Mouse (Mus musculus) adrenal gland, adult 18-20 months (tissue): Measurements from ENCODE around the gene Gm30083. TPM values are rescaled to one million over a fixed set of nuclear protein-coding genes. Genes with fewer than 3 reads are reported as not detected.

Experiments
- DNase-seq, 2 experiments: peaks; one replicate each; pipeline ENCODE4 v3.0.0; 2021 to 2022; ENCODE audit warnings: low spot score in 2 of 2
- long read RNA-seq, 2 experiments: library from polyadenylated mRNA; stranded (forward); transcript quantifications; one replicate each; pipeline ENCODE4 v2.0.0; 2021
- total RNA-seq, 2 experiments: library from RNA; stranded (reverse); gene quantifications; 1 replicate in 1 of 2; 2 replicates in 1 of 2; pipeline ENCODE4 v1.2.3; 2021

Gene Gm30083
- total RNA-seq: not detected
- long read RNA-seq, experiment 1: 0 reads
- long read RNA-seq, experiment 2: 0 reads

GRCm38 (mm10) chr14:34015063-34015462, at the start of gene Gm30083:
Gene Gm30083 (minus strand): TSS chr14:34015182.
- no peak for DNase-seq

- no peak for DNase-seq
Observed at GRCm38 (mm10) chr14:34052516-34052915, 37.5 kb upstream of the Gm30083 start, which contains the start of gene Antxrl. Gene Antxrl (plus strand): TSS chr14:34052707.

- DNase-seq: no peak
Observed at GRCm38 (mm10) chr14:34050101-34050779, 35.3 kb upstream of the Gm30083 start.

GRCm38 (mm10) chr14:34043341-34043740, 28.4 kb upstream of the Gm30083 start:
- DNase-seq: no peak

GRCm38 (mm10) chr14:34041241-34041640, 26.3 kb upstream of the Gm30083 start:
- DNase-seq: no peak

- peak in 1 of 2 experiments; percentile 6 for DNase-seq
Observed at GRCm38 (mm10) chr14:34033841-34034610, 19.0 kb upstream of the Gm30083 start.

GRCm38 (mm10) chr14:34026710-34027109, 11.7 kb upstream of the Gm30083 start:
- no peak for DNase-seq

- no peak for DNase-seq
Observed at GRCm38 (mm10) chr14:34016938-34017337, 2.0 kb upstream of the Gm30083 start.

GRCm38 (mm10) chr14:34016381-34016780, 1.4 kb upstream of the Gm30083 start, which contains the start of gene Gm5460:
Gene Gm5460 (plus strand): TSS chr14:34016758.
- no peak for DNase-seq

GRCm38 (mm10) chr14:34002358-34002757, 12.6 kb downstream of the Gm30083 start:
- no peak for DNase-seq

GRCm38 (mm10) chr14:34001445-34001844, 13.5 kb downstream of the Gm30083 start:
- DNase-seq: no peak

GRCm38 (mm10) chr14:34000076-34000475, 14.9 kb downstream of the Gm30083 start:
- no peak for DNase-seq

GRCm38 (mm10) chr14:33997427-33997826, 17.6 kb downstream of the Gm30083 start:
- DNase-seq: no peak

- DNase-seq: peak in 1 of 2 experiments; percentile 8
Observed at GRCm38 (mm10) chr14:33993521-33994289, 21.3 kb downstream of the Gm30083 start.

- DNase-seq: peak in 1 of 2 experiments; percentile 5
Observed at GRCm38 (mm10) chr14:33993051-33993450, 21.9 kb downstream of the Gm30083 start.

- DNase-seq: peak in 1 of 2 experiments; percentile 11
Observed at GRCm38 (mm10) chr14:33991971-33992370, 23.0 kb downstream of the Gm30083 start.

- DNase-seq: no peak
Observed at GRCm38 (mm10) chr14:33989201-33989600, 25.8 kb downstream of the Gm30083 start.

- no peak for DNase-seq
Observed at GRCm38 (mm10) chr14:33978604-33979059, 36.4 kb downstream of the Gm30083 start, which contains the start of gene Zfp488. Gene Zfp488 (minus strand): TSS chr14:33978764.

GRCm38 (mm10) chr14:33977748-33978147, 37.2 kb downstream of the Gm30083 start:
- DNase-seq: no peak

GRCm38 (mm10) chr14:33974752-33975151, 40.2 kb downstream of the Gm30083 start:
- DNase-seq: no peak

- DNase-seq: no peak
Observed at GRCm38 (mm10) chr14:33972679-33973078, 42.3 kb downstream of the Gm30083 start.
